Comparison of ENCODE assay signal across 8 mouse cellular contexts in genomic region chr4:129188803-129189541, GRCm38 (mm10). TPM values are rescaled to one million over a fixed set of nuclear protein-coding genes. Genes with fewer than 3 reads are reported as not detected.
DNase-seq lines count a peak whose midpoint lies in the region; ATAC-seq and TF ChIP-seq lines count a peak whose summit lies in the region.

No protein-coding gene starts in this region.

- no peaks in the 10 kb centered on the region for H3K9me3 ChIP-seq in G1E (replicated peaks)
- H3K9me3 ChIP-seq in forebrain, embryonic 11.5 days (ENCODE audit: control insufficient read depth, low read length) = no peaks in the 10 kb centered on the region
- H3K9me3 ChIP-seq in hindbrain, embryonic 10.5 days = no peaks in the 10 kb centered on the region

- H3K27ac ChIP-seq in bone marrow macrophage, adult 2 months (ENCODE audit: insufficient read depth, low read depth, low read length) = peak overlapping the region; percentile 47
- peak overlapping the region; percentile 85 for H3K27ac ChIP-seq in forebrain, embryonic 11.5 days (ENCODE audit: low read depth, low read length)
- peak overlapping the region; percentile 97 for H3K27ac ChIP-seq in hindbrain, embryonic 10.5 days

- peak overlapping the region; percentile 87 for H3K9ac ChIP-seq in forebrain, embryonic 11.5 days (ENCODE audit: low read length)

- TF ChIP-seq CTCF in G1E (IDR thresholded peaks at IDR 0.05; ENCODE audit: low read depth, low read length) = no peak
- no peak for TF ChIP-seq CTCF in bone marrow macrophage, adult 2 months (IDR thresholded peaks at IDR 0.05; ENCODE audit: low read depth, low read length)

- H3K36me3 ChIP-seq in G1E (replicated peaks) = peaks cover 43% of the 10 kb centered on the region
- H3K36me3 ChIP-seq in forebrain, embryonic 11.5 days (ENCODE audit: control insufficient read depth, insufficient read depth, low read length) = no peaks in the 10 kb centered on the region
- H3K36me3 ChIP-seq in hindbrain, embryonic 10.5 days = peaks cover 16% of the 10 kb centered on the region

- peak overlapping the region; percentile 72 for H3K4me2 ChIP-seq in forebrain, embryonic 11.5 days (ENCODE audit: low read depth, low read length, severe bottlenecking)

- H3K27me3 ChIP-seq in G1E (ENCODE audit: insufficient read depth, low read length) = no peaks in the 10 kb centered on the region
- H3K27me3 ChIP-seq in forebrain, embryonic 11.5 days (ENCODE audit: control insufficient read depth, insufficient read depth, low read length) = no peaks in the 10 kb centered on the region
- H3K27me3 ChIP-seq in hindbrain, embryonic 10.5 days (ENCODE audit: insufficient read depth, poor library complexity, severe bottlenecking) = no peaks in the 10 kb centered on the region

- ATAC-seq in G1E (ENCODE audit: extremely low read depth, insufficient number of reproducible peaks, low FRiP score, poor library complexity, severe bottlenecking) = no peak
- peak; percentile 35 for ATAC-seq in forebrain, embryonic 11.5 days (replicated peaks; ENCODE audit: low FRiP score)

- no peak for TF ChIP-seq POLR2A in bone marrow macrophage, adult 2 months (IDR thresholded peaks at IDR 0.05; ENCODE audit: borderline replicate concordance, low read depth, low read length)

- peak overlapping the region; percentile 93 for H3K4me3 ChIP-seq in G1E (ENCODE audit: low read depth, low read length)
- H3K4me3 ChIP-seq in bone marrow macrophage, adult 2 months (ENCODE audit: insufficient read depth, low read length) = peak overlapping the region; percentile 81
- H3K4me3 ChIP-seq in forebrain, embryonic 11.5 days (ENCODE audit: low read depth, low read length) = peak overlapping the region; percentile 92
- H3K4me3 ChIP-seq in hindbrain, embryonic 10.5 days = peak overlapping the region; percentile 81

- under 1% methylated on average over 57 of the region's 74 CpGs for WGBS in forebrain, embryonic 11.5 days
- WGBS in hindbrain, embryonic 10.5 days = under 1% methylated on average over 73 of the region's 74 CpGs

- peak; percentile 65 for DNase-seq in G1E (ENCODE audit: low spot score)
- no peak for DNase-seq in forebrain, embryonic 11.5 days (ENCODE audit: low spot score)
- no peak for DNase-seq in hindbrain, embryonic 10.5 days (ENCODE audit: low spot score)
- peak; percentile 61 to 66 for DNase-seq in layer of hippocampus, postnatal 36 days
- DNase-seq in lung, postnatal 4 days = peak; percentile 63 to 71
- DNase-seq in right cerebral cortex, postnatal 14 days = peak; percentile 61
- peak; percentile 21 to 41 for DNase-seq in urinary bladder, postnatal 36 days (ENCODE audit: low spot score in 2 of 2)

- H3K4me1 ChIP-seq in G1E (ENCODE audit: insufficient read depth, low read depth, low read length) = peaks cover 49% of the 10 kb centered on the region
- H3K4me1 ChIP-seq in bone marrow macrophage, adult 2 months (ENCODE audit: control insufficient read depth, insufficient read depth, low read length) = peaks cover 19% of the 10 kb centered on the region
- H3K4me1 ChIP-seq in forebrain, embryonic 11.5 days (replicated peaks; ENCODE audit: control insufficient read depth, insufficient read depth, low read length) = peaks cover 5% of the 10 kb centered on the region
- peaks cover 31% of the 10 kb centered on the region for H3K4me1 ChIP-seq in hindbrain, embryonic 10.5 days (replicated peaks)

RNA-seq across cellular contexts. Expression of gene S100pbp, which starts 0.6 kb away (rescaled TPM):
- total RNA-seq in G1E (2014; fragmentation: Nextera tagmentation) (124 and 145 TPM in 2 replicates), G1E (2017) (47.9 and 57.6 TPM in 2 replicates)
- 3.4 and 4.5 TPM in 2 replicates for polyA plus RNA-seq in G1E (2012)
- 25.9 and 26.8 TPM in 2 replicates for polyA plus RNA-seq in bone marrow macrophage, adult 2 months (2012; ENCODE audit: insufficient read depth, insufficient read length, missing spikeins)
- 25.4 and 30.7 TPM in 2 replicates for polyA plus RNA-seq in forebrain, embryonic 11.5 days (2014; fragmentation: Nextera tagmentation; extraction: Ambion mirVana)
- 21.5 and 26.3 TPM in 2 replicates for polyA plus RNA-seq in hindbrain, embryonic 10.5 days (2016; fragmentation: Nextera tagmentation; extraction: Ambion mirVana)
- total RNA-seq in layer of hippocampus, postnatal 36 days (2021) = 10 to 100 TPM; 31.8 to 34.8 TPM

RNA-seq across cellular contexts. Expression of gene Yars, which starts 0.6 kb away (rescaled TPM):
- total RNA-seq in G1E (2014; fragmentation: Nextera tagmentation) = 106 and 115 TPM in 2 replicates
- total RNA-seq in G1E (2017) = 74.5 and 79.1 TPM in 2 replicates
- 65.8 and 74.8 TPM in 2 replicates for polyA plus RNA-seq in G1E (2012)
- 18.0 and 21.7 TPM in 2 replicates for polyA plus RNA-seq in bone marrow macrophage, adult 2 months (2012; ENCODE audit: insufficient read depth, insufficient read length, missing spikeins)
- polyA plus RNA-seq in forebrain, embryonic 11.5 days (2014; fragmentation: Nextera tagmentation; extraction: Ambion mirVana) = 113 and 118 TPM in 2 replicates
- 104 and 109 TPM in 2 replicates for polyA plus RNA-seq in hindbrain, embryonic 10.5 days (2016; fragmentation: Nextera tagmentation; extraction: Ambion mirVana)
- total RNA-seq in layer of hippocampus, postnatal 36 days (2021) = 10 to 100 TPM; 84.4 to 95.9 TPM

RNA-seq across cellular contexts. Expression of gene Fndc5, which starts 52.2 kb away (rescaled TPM):
- total RNA-seq in G1E (2014; fragmentation: Nextera tagmentation) (25.0 and 31.2 TPM in 2 replicates), G1E (2017) (6.5 and 7.2 TPM in 2 replicates)
- polyA plus RNA-seq in G1E (2012) = 6.7 and 9.4 TPM in 2 replicates
- polyA plus RNA-seq in bone marrow macrophage, adult 2 months (2012; ENCODE audit: insufficient read depth, insufficient read length, missing spikeins) = not detected in 2 replicates
- 0.63 and 1.4 TPM in 2 replicates for polyA plus RNA-seq in forebrain, embryonic 11.5 days (2014; fragmentation: Nextera tagmentation; extraction: Ambion mirVana)
- 0.72 and 1.8 TPM in 2 replicates for polyA plus RNA-seq in hindbrain, embryonic 10.5 days (2016; fragmentation: Nextera tagmentation; extraction: Ambion mirVana)
- total RNA-seq in layer of hippocampus, postnatal 36 days (2021) = 10 to 100 TPM; 76.2 to 78.0 TPM

Comparison
In these comparisons a context has a peak if more than half of its experiments do, and no peak if none do; other contexts are left out.
1. DNase-seq: peak in G1E (single experiment), layer of hippocampus, postnatal 36 days (2 of 2), lung, postnatal 4 days (2 of 2), right cerebral cortex, postnatal 14 days (single experiment) and urinary bladder, postnatal 36 days (2 of 2); none in forebrain, embryonic 11.5 days (single experiment) and hindbrain, embryonic 10.5 days (single experiment).
2. H3K27ac ChIP-seq: peak in every context shown above with its lines; median percentile 97 in hindbrain, embryonic 10.5 days; 85 in forebrain, embryonic 11.5 days; 47 in bone marrow macrophage, adult 2 months.
3. Peak in every context shown above with its lines, with median percentiles within 50 percentile points of each other: H3K4me3 ChIP-seq.